Mouse (Mus musculus) forebrain, embryonic 14.5 days (tissue): ENCODE measurements around the gene Prr13. TPM values are rescaled to one million over a fixed set of nuclear protein-coding genes. Genes with fewer than 3 reads are reported as not detected.

Source experiments
- ATAC-seq: fragments of 200-750 bp; cut with Nextera tagmentation; 2 replicates; pipeline ENCODE4 v1.8.0; 2017; ENCODE audit warnings: mild to moderate bottlenecking, moderate library complexity
- DNase-seq: peaks from one replicate; pipeline ENCODE4 v3.0.0-alpha.2; 2015; ENCODE audit warnings: low spot score
- H3K27ac ChIP-seq: fragments of 300-500 bp; sonication (generic); 2 replicates; pipeline ENCODE4 v1.5.1; 2014; ENCODE audit warnings: low read depth, mild to moderate bottlenecking, control low read depth, low read length, moderate library complexity
- H3K27me3 ChIP-seq: fragments of 300-500 bp; sonication (generic); replicated peaks from 2 replicates; pipeline ENCODE4 v1.6.1; 2014; ENCODE audit warnings: low read length, control low read depth, mixed read lengths; ENCODE audit not compliant: control insufficient read depth, insufficient read depth
- H3K36me3 ChIP-seq: fragments of 300-500 bp; sonication (generic); 2 replicates; pipeline ENCODE4 v1.6.1; 2014; ENCODE audit warnings: low read length, control low read depth; ENCODE audit not compliant: control insufficient read depth, insufficient read depth
- H3K4me1 ChIP-seq: fragments of 300-500 bp; sonication (generic); 2 replicates; pipeline ENCODE4 v1.6.1; 2014; ENCODE audit warnings: antibody characterized with exemption, low read length, control low read depth; ENCODE audit not compliant: control insufficient read depth, insufficient read depth
- H3K4me2 ChIP-seq: fragments of 300-500 bp; sonication (generic); 2 replicates; pipeline ENCODE4 v1.6.1; 2014; ENCODE audit warnings: mild to moderate bottlenecking, control low read depth, low read length
- H3K4me3 ChIP-seq: fragments of 300-500 bp; sonication (generic); 2 replicates; pipeline ENCODE4 v1.5.1; 2014; ENCODE audit warnings: low read depth, low read length, control low read depth
- H3K9ac ChIP-seq: fragments of 300-500 bp; sonication (generic); 2 replicates; pipeline ENCODE4 v1.6.1; 2014; ENCODE audit warnings: mild to moderate bottlenecking, low read length, control low read depth, moderate library complexity
- H3K9me3 ChIP-seq: fragments of 300-500 bp; sonication (generic); replicated peaks from 2 replicates; pipeline ENCODE4 v1.6.1; 2016; ENCODE audit warnings: low read length, control low read depth, mixed read lengths; ENCODE audit not compliant: control insufficient read depth
- WGBS: fragments of 180-500 bp; shearing (Covaris S2); extraction: QIAGEN DNeasy Blood & Tissue Kit; methylation state at CpG from one replicate; pipeline ENCODE4 v1.1.7; 2014; 5-methylcytosine and 5-hydroxymethylcytosine counted together
- polyA plus RNA-seq: library from polyadenylated mRNA; unstranded; fragments of >200 nt; fragmentation: Nextera tagmentation; extraction: Ambion mirVana; gene quantifications from 2 replicates; pipeline ENCODE4 v1.2.1, GENCODE M21; 2014

The Prr13 gene
- polyA plus RNA-seq, 1 experiment from 2014 or later, result 116 TPM

- Histone ChIP-seq H3K9me3 (no peaks in the 10 kb centered on the region), H3K4me1 (peaks cover 2% of the 10 kb centered on the region; the same call in 1 of the 2 replicates), H3K27me3 (no peaks in the 10 kb centered on the region), H3K4me3 (no peak overlapping the region), H3K27ac (no peak overlapping the region), H3K9ac (no peak overlapping the region), H3K4me2 (no peak overlapping the region), H3K36me3 (no peaks in the 10 kb centered on the region)
- DNase-seq (no peak), ATAC-seq (no peak)
- WGBS, result 38% methylated on average over 6 of the region's 6 CpGs
Observed at GRCm38 (mm10) chr15:102455993-102456392, 2.8 kb upstream of the Prr13 start.

GRCm38 (mm10) chr15:102458050-102458736 is 635 bp upstream of the Prr13 start:
- Histone ChIP-seq H3K9ac (peak overlapping the region; percentile 61; the same call in 1 of the 2 replicates), H3K4me1 (peaks cover 2% of the 10 kb centered on the region; the same call in 1 of the 2 replicates), H3K27me3 (no peaks in the 10 kb centered on the region), H3K27ac (no peak overlapping the region), H3K4me3 (peak overlapping the region; percentile 41), H3K36me3 (0 out of 2 replicates have a peak, but pooled peaks cover 2% of the 10 kb centered on the region), H3K9me3 (no peaks in the 10 kb centered on the region), H3K4me2 (peak overlapping the region; percentile 63)
- no peak; the same call in 1 of the 2 replicates for ATAC-seq
- WGBS, result 86% methylated on average over 5 of the region's 5 CpGs
- no peak for DNase-seq

GRCm38 (mm10) chr15:102459381-102459780 is 553 bp downstream of the Prr13 start:
- 31% methylated on average over 6 of the region's 6 CpGs for WGBS
- H3K27me3 ChIP-seq, result no peaks in the 10 kb centered on the region
- 0 out of 2 replicates have a peak, but pooled peaks cover 2% of the 10 kb centered on the region for H3K36me3 ChIP-seq
- ATAC-seq (peak; percentile 24; the same call in 1 of the 2 replicates), DNase-seq (no peak)
- H3K4me2 ChIP-seq, result peak overlapping the region; percentile 63
- H3K9ac ChIP-seq, result peak overlapping the region; percentile 61
- peaks cover 2% of the 10 kb centered on the region; the same call in 1 of the 2 replicates for H3K4me1 ChIP-seq
- H3K4me3 ChIP-seq, result peak overlapping the region; percentile 41
- no peak overlapping the region for H3K27ac ChIP-seq
- no peaks in the 10 kb centered on the region for H3K9me3 ChIP-seq

GRCm38 (mm10) chr15:102459847-102460246 is 1.0 kb downstream of the Prr13 start:
- DNase-seq, result no peak
- WGBS, result 71% methylated on average over 5 of the region's 5 CpGs

GRCm38 (mm10) chr15:102460409-102460808 is 1.6 kb downstream of the Prr13 start:
- no peak for ATAC-seq
- 85% methylated on average over 12 of the region's 12 CpGs for WGBS
- no peaks in the 10 kb centered on the region for H3K9me3 ChIP-seq
- H3K4me3 ChIP-seq, result no peak overlapping the region
- 0 out of 2 replicates have a peak, but pooled peaks cover 2% of the 10 kb centered on the region for H3K36me3 ChIP-seq
- no peak overlapping the region for H3K9ac ChIP-seq
- H3K27me3 ChIP-seq, result no peaks in the 10 kb centered on the region
- H3K4me1 ChIP-seq, result peaks cover 2% of the 10 kb centered on the region; the same call in 1 of the 2 replicates
- no peak overlapping the region for H3K27ac ChIP-seq
- H3K4me2 ChIP-seq, result no peak overlapping the region
- DNase-seq, result no peak

More at GRCm38 (mm10) chr15:102459847-102460246, 1.0 kb downstream of the Prr13 start:
- no peaks in the 10 kb centered on the region for H3K27me3 ChIP-seq
- no peak overlapping the region for H3K27ac ChIP-seq
- no peaks in the 10 kb centered on the region for H3K9me3 ChIP-seq
- H3K36me3 ChIP-seq, result 0 out of 2 replicates have a peak, but pooled peaks cover 2% of the 10 kb centered on the region
- H3K4me2 ChIP-seq, result peak overlapping the region; percentile 63
- H3K9ac ChIP-seq, result no peak overlapping the region
- no peak for ATAC-seq
- peaks cover 2% of the 10 kb centered on the region; the same call in 1 of the 2 replicates for H3K4me1 ChIP-seq
- H3K4me3 ChIP-seq, result peak overlapping the region; percentile 41; the same call in 1 of the 2 replicates

GRCm38 (mm10) chr15:102460971-102461370 is 2.1 kb downstream of the Prr13 start:
- WGBS, result 75% methylated on average over 4 of the region's 4 CpGs
- no peak overlapping the region for H3K9ac ChIP-seq
- H3K4me2 ChIP-seq, result no peak overlapping the region

GRCm38 (mm10) chr15:102461430-102462075 is 2.7 kb downstream of the Prr13 start:
- WGBS, result 88% methylated on average over 9 of the region's 9 CpGs
- Histone ChIP-seq H3K4me2 (no peak overlapping the region), H3K27ac (no peak overlapping the region), H3K4me3 (no peak overlapping the region), H3K36me3 (0 out of 2 replicates have a peak, but pooled peaks cover 2% of the 10 kb centered on the region), H3K4me1 (peaks cover 2% of the 10 kb centered on the region; the same call in 1 of the 2 replicates), H3K27me3 (no peaks in the 10 kb centered on the region), H3K9me3 (no peaks in the 10 kb centered on the region), H3K9ac (no peak overlapping the region)
- DNase-seq (no peak), ATAC-seq (no peak)

More at GRCm38 (mm10) chr15:102460971-102461370, 2.1 kb downstream of the Prr13 start:
- H3K9me3 ChIP-seq, result no peaks in the 10 kb centered on the region
- 0 out of 2 replicates have a peak, but pooled peaks cover 2% of the 10 kb centered on the region for H3K36me3 ChIP-seq
- no peak overlapping the region for H3K4me3 ChIP-seq
- ATAC-seq, result no peak
- H3K27ac ChIP-seq, result no peak overlapping the region
- H3K4me1 ChIP-seq, result peaks cover 2% of the 10 kb centered on the region; the same call in 1 of the 2 replicates
- no peaks in the 10 kb centered on the region for H3K27me3 ChIP-seq
- no peak for DNase-seq

- Histone ChIP-seq H3K27ac (no peak overlapping the region), H3K4me1 (peaks cover 2% of the 10 kb centered on the region; the same call in 1 of the 2 replicates), H3K9me3 (no peaks in the 10 kb centered on the region), H3K4me2 (no peak overlapping the region), H3K9ac (no peak overlapping the region), H3K27me3 (no peaks in the 10 kb centered on the region), H3K36me3 (0 out of 2 replicates have a peak, but pooled peaks cover 2% of the 10 kb centered on the region), H3K4me3 (no peak overlapping the region)
- DNase-seq, result peak; percentile 34
- no peak for ATAC-seq
Observed at GRCm38 (mm10) chr15:102463666-102464065, 4.8 kb downstream of the Prr13 start.
